Mouse (Mus musculus): Measurements from ENCODE around the gene Tshz2.

Tshz2 gene

DNA sequence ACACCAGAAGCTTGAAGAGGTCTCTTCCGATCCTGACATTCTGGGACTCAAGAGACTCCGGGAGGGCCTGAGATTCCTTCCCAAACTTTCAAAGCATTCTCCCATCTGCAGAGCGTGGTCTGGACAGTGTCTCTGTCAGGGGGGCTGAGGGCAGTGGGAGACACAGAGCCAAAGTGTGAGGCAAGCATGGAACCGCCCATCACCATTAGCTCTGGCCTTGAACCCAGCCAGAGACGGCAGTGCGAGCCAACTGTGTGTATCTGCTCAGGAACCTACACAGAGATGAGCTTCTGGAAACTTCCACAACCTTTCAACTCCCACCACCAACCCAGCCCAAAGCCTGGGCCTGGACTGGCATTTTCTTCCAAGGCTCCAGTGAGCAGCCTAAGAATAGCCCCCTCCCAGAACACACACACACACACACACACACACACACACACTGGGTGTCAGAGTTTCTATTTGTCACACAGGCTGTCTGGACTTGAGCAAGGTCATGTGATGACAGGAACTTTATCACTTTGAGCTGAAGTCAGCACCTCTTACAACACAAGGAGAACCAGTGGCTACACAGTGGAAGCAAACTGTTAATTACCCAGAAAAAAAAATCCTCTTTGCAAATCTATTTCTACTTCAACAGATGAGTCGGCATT, 67.2 kb downstream of the Tshz2 start:
- no peak for DNase-seq

DNA sequence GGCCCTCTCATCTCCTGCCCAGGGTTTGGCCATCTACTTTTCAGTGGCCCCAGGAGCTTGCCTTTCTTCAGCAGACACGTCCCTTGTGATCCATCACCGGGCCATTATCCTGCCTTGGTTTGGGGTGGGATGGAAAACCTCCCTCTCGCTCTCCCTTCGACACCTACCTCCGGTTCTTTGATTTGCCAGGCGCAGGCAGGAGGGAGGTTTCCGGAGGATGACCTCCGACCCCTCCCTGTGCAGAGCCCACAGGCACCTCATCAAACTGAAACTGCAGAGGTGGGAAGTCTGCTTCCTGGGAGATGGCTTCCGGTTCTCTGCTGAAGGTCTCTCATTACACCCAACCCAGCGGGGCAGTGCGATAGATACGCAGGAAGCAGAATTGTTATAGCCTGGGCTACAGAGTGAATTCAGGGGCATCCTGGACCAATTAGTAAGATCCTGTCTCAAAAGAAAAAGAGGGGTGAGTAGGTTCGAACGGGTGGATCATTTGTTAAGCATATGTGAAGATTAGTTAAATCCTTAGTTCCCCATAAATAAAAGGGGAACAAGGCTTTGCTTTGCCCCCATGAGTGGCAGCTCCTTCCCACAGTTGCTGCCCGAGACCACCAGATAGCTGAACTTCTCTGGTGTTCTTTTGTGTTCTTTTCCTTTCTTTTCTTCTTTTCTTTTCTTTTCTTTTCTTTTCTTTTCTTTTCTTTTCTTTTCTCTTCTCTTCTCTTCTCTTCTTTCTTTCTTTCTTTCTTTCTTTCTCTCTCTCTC, 70.1 kb downstream of the Tshz2 start:
- DNase-seq = no peak

DNA sequence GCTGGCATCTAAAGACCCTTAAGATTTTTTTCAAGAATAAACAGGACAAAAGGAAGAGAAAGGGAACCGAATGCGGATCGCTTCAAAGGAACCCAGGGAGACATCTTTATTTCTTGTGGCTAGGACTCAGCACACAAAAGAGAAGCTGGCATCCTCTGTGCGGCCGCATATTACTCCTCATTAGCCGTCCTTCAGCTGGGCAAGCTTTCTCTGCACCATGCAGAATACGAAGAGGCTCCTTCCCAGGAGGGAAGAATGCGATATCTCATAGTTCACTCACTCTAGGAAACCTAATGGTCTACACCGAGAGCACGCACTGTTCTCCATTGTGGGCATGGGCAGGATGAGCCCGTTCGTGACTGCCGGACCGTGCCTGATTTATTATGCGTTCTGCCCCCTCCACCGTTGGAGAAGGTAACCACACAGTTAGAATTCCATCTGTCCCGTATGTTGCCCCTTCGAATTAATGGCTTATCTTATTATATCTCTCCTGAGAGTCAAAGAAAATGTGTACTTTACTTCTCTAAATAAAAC, 89.0 kb downstream of the Tshz2 start:
- DNase-seq = no peak

DNA sequence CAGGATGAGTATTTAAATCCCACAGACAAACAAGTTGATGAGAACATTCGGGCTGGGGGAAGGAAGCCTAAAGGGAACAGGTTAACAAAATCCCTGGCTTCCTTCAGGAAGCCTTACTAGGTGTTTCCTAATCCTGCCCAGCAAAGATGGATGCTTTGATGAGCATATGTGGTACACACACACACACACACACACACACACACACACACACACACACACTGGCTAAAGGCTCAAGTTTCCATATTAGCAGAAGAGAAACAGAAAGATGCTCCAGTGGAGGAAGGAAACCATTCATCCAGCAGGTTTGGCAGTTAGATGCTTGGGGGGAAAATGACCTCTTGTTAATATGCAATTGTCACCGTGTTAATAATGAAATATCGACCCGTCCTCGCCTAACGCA, 89.5 kb downstream of the Tshz2 start:
- no peak for DNase-seq

DNA sequence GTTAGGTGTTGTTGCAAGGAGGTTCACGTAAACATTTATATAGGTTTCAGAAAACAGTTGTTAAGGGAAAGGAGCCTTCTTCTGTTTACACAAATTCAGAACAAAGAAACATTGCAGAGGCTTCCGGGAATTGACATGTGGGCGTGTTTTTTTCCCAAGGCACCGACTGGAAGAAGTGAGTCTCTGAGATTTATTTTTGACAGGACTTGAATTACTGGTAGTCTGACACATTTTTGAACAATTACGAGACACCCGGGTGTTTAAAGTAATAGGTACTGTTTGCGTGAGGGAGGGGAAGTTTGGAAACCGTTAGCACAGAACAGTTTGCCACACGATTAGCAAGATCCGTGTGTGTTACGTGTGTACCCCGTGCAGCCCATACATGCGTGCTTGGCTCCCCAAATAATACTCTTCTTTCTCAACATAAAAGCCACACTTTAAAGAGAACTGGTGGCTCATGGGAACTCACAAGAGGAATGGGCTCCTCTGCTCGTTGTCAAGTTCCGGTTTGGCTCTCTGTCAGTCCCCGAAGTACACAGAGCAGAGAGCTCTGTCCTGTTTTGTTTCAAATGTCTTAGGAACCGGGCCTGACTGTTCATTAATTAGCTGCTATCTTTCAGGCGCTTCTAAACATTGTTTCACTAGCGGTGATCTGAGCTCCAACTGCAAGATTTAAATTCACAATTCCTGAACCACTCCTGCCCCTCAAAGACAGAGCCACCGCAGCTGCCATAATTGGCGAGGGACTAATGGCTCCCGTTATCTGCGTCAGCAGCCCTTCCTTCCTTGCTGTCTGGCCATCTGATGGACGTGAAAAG, 91.0 kb downstream of the Tshz2 start:
- DNase-seq = peak; percentile 40

DNA sequence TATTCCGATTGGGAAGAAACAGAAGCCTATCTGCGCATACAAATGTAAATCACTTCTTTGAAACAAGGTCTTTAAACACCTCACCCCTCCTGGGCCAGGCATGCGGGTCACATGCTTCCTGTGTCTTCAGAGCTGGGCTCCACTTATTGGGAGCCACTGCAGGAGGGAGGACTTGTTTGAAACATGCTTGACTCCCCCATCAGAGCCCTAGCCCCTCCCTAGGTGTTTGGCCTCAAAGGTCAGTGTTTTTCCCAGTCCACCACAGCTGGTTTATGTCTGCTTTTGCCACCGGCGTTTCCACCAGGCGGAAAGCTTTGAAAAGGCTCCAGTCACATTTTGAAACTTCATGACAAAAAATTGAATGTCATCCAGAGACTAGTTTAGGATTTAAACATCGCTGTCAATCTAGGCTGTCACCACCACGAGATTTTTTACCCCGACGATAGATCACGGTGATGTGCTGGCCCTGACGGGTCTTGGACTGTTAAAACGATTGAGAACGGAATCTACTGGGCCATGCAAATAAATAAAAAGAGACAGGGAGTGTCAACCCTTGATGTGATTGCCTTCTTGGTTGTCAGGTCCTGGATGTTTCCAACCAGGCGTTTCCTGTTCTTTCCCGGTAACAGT, 96.0 kb downstream of the Tshz2 start:
- DNase-seq = no peak

DNA sequence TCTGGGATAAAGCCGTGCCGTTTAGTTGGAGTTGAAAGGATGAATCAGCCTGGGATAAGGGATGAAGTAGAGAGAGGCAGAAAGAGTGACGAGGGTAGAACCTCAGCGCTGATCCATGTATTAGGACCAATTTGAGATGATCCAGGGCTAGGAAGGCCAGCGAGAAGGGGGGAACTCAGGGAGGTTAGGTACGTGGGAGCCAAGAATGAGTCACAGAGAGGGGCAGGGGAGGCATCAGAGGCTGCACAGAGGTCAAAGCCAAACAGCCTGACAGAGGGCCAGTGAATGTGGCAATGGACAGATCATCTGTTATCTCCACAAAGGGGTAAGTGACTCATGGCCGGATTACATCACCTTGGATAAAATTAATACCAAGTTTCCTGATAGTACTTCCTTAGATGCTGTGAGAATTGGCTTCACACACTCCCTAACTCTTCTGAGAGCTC, 97.8 kb downstream of the Tshz2 start:
- no peak for DNase-seq

DNA sequence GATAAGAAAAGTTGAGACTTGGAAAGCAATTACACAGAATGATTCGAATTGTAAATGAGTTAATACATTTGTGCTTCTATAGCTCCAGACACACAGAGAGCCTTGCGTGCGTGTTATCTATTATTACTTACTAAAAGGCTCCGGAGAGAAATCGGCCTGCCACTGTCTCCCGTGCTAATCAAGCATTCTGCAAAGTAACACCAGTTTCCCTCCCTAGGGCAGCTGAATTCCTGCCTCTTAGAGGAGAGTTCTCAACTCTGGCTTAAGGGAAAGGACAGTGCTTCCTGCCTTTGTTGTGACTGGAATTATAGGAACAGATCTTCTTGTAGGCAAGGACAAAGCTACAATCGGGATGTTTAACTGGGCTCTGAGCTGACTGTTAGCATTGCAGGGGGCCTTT, 101.2 kb downstream of the Tshz2 start:
- no peak for DNase-seq

DNA sequence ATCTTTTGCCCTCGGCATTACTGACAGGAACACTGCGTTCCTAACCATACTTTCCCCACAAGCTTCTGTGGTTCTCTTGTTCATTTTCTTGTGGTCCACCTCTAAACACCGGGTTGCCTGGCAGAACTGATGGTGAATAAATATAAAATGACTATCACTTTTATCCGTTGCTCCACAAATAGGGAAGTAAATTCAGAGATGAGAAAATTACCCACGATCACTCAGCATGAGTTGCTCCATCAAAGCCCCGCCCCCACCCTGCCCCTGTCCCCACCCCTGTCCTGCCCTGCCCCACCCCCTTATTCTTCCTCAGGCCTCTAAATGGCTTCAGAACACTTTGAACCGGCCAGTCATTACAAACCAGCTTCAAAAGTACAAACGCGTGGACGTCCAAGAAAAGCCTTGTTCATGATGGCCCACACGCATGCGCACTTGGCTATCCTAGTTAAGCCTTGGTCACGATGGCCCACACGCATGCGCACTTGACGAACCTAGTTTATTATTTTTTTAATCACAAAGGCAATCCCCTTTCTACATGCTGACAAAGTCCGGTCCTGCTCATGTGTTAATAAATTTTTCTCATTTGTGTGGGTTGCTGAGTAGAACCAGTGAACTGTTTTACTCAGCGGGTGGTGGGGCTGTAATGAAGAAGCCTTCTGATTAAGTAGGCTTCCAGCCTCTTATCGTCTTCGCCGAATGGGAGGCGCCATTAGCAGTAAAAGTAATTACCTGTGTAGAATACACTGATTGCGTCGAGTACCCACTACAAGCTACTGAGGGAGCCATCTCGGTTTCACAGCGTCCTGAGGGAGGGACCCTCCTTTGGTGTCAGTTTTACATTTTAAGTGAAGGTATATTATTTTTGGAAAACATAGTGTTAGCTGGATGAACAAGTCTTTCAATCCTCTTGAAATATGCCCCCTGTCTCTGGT, 102.9 kb downstream of the Tshz2 start:
- no peak for DNase-seq

DNA sequence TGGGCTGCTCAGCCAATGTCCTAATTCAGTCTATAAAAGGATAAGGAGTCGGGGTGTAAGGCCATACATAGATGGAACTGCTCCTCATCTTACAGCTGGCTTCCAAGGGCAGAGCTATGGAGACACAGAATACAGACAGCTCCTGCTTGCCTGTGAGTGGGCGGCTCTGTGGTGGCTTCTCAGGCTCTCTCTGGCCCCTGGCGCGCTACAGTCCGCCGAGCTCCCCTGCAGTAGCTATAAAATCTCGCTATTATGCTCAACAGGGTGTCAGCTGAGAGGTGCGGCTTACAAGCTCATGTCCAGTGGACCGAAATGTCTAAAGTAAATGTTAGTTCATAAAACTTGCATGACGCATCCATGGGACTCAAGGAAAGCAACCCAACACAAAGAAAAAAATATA, 108.2 kb downstream of the Tshz2 start:
- DNase-seq = no peak

DNA sequence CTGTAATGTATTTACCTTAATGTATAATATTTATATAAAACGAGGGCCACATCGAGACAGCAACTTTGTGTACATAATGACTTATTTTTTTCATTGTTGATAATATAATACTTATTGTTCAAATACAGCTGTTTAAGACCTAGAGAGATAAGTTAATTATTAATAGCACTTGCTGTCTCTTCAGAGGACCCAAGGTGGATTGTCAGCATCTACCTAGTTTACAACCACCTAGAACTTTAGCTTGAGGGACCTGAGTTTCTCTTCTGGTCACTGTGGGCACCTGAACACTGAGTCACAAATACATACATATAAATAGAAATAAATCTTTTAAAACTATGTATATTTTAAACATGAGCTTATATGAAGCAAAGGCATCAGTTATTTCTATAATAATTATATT, 110.0 kb downstream of the Tshz2 start:
- no peak for DNase-seq

DNA sequence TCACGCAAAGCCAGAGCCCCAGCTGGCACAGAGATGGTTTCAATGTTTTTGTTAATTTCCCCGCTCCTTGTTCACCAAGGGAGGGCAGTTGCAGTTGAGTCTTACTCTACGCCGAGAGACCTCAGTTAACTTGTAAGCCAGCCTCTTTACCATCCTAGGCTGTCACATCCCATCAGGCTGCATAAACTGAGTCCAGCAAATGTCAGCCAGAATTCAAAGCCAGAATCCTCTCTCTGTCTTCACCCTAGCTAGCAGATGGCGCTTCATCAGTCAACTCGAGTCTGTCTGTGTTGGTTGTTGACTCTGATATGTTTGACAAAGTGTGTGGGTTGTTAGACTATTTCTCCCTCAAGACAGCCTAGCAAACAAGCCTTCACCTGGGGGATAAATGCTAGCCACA, 110.5 kb downstream of the Tshz2 start:
- DNase-seq = no peak

DNA sequence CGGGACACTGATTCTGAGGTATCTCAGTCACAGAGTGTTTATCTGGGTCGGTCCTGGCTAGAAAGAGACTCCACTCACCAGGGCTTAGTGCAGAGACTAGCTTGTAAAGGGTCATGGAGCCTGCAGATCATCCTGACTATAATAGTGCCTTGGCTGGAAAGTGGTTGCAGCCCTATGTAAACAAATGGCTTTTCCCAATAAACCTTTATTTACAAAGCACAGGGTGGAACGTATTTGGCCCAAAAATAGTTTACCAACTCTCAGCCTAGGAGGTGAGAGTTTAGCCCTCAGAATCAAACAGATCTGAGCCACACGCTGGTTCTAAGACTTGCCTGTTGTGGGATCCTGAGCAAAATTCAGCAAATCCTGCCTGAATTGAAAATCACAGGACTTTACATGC, 111.1 kb downstream of the Tshz2 start:
- no peak for DNase-seq

DNA sequence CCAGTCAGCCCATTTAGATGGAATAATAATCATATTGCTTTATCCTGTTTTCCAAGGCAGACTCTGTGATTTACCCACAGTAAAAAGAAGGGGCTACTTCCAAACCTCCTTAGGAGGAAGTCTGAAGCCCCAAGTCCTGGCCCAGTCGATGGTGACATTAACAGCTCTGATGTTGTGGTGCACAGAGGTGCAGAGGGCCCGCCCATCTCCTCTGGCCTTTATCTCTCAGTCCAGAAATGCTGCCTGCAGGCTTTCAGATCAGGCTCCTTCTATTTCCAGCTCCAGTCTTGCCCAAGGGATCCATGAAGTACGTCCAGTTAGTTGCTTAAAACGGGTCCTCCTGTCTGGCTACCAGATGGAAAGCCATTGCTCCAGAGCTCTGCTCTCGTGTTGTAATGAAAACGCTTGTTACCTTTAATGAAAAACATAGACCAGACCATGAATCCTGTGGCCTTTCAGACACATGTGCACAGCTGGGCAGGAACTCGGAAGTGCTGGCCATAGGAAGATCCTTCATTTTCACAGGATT, 114.4 kb downstream of the Tshz2 start:
- DNase-seq = no peak

DNA sequence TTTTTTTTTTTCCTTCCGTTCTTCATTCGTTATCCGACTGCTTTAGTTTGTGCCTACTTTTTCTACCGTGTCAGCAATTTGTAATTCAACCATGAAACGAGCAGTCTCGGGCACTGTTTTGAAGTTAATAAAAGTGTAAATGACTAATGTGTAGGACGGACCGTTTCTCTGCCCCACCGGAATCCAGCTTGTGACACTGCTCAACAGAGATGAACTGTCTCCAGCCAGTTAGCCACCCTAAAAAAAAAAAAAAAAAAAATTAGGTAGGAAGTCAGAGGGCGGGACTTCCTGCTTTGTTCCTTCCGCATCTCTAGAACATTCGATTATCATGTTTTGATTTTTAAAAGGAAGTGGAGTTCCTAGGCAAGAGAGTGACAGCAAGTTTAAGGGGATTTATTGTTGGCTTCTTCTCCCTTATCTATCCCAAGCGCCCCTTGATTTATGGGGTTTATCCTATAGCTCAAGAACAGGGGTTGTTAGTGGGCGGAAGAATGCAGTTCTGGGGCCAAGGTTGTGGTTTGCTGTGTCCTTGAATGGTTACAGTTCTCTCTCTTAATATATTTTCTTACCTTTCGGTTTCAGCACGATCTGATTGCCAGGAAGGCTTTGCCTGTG, 116.6 kb downstream of the Tshz2 start:
- DNase-seq = no peak

DNA sequence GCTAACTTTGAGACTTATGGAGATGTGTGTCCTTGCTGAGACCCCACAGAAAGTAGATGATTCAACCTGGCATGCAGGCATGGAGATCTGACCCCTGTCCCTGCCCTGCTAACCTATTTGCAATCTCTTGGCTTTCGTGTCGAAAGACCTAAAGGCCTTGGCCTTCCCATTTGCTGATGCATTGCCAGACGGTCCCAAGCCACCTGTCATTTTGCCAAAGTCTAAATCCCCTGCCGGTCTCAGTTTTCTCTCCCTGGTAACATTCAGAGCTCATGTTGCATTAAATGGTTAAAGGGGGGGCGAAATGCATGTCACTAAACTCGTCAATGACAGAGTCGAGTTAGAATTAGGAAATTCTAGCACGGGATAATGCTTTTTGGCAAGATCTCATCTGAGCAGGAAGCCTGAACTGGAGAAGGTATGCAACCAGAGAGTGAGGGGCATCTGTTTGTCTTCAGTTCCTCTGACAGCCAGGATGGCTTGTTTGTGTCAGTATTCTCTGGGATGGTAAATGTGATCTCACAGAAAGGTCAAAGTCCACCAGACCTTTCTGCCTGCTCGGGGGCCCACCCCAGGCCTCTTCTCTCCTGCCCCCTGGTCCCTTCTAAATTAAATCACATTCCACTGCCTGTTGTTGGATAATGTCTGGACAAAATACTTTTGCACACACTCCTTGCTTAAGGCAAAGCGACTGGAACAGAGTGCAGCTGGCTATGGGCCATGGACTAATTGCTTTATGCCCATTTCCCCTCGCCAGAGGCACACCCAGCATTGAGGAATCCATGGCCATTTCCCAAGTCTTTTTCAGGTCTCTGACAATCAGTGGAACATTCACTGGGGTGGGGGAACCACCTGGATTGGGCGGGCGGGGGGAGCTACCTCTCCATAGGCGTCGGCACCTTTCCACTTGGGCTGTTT, 118.0 kb downstream of the Tshz2 start:
- peak; percentile 17 for DNase-seq

DNA sequence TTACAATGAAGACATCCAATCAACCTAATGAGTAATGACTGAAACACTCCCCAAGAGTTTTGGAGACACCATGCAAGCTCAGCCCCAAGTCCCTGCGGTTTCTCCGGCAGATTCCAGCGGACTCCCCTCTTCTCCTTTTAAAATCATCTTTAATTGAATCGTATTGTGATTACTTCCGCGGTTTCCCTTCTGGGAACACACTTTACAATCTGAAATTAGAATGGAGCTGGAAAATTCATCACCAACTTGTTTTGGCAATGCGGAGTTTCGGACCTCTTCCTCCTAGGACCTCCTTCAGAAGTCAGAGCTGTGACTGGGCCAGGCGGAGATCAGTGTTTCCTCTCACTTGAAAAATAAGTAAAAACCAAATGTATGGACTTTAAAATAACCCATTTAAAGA, 119.3 kb downstream of the Tshz2 start:
- DNase-seq = no peak

DNA sequence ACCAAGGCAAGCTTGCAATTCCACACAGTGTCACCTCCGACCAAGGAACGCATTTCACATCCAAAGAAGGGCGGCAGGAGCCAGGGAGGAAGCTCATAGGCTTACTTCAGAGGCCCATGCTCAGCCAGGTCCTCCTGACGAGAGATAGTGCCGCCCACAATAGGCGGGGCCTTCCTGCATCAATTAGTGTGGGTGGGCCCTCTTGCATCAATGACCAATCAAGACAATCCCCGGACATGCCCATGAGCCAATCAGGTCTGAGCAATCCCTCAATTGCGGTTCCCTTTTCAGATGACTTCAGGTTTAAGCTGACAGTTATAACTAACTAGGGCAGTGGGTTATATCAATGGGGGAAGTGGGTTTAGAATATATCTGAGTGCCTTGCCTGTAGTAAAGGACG, 120.6 kb downstream of the Tshz2 start:
- DNase-seq = no peak

DNA sequence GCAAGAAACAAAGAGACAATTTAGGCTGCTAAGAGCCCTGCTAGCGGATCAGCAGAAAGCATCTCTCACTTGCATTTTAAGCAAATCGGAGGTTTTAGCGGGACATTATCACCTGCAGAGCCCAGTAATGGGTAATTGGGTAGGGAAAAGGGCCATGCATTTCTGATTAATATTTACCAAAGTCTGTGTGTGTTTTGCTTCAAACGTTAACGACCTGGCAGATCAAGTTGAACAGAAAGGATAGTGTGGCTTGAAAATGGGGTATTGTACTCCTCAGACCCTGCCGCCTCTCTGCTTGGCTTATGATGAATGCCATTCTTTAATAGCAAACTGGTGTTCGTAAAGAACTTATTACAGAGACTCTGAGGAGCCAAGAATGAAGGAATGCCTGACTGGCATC, 122.3 kb downstream of the Tshz2 start:
- no peak for DNase-seq

DNA sequence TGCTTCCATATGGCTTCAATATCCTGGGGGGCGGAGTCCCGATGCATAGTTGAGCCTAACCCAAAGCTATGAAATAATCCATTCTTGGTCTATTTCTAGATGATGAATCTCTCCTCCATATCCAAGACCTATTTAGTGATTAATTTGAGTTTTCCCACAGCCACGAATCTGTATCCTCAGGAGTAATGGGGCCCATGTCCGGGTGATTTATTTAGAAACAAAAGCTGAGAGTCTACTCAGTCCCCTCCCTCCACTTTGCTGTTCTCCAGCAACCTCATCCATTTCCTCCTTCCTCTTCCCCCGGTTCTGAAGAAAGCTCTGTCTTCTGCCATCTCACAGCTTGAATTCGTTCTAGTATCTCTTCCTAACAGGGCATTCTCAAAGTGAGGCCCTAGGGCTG, 125.3 kb downstream of the Tshz2 start:
- DNase-seq = no peak
